Mouse (Mus musculus): Measurements from ENCODE around the gene Dnah10.

DNA sequence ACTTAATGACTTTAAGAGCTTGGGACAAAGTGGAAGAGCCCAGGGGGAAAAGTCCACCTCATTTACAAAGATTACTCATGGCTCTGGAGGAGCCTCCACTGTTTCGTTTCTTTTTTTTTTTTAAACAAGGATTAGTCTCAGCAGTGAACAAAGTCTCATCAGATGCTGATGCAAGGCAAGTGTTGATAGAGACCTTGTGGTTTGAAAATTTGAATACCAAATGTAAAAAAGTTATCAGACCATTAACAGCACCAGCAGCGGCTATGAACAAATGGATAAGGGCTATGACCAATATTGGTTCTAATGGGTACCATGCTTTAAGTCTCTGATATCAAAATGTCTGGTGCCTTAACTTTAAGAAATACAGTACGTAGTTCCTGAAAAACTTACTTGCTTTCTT, 124.1 kb downstream of the Dnah10 start:
- TF ChIP-seq CTCF (IDR thresholded peaks at IDR 0.05; ENCODE audit: control insufficient read depth, insufficient read depth, insufficient replicate concordance, low read depth, low read length) (no peak), POLR2A (IDR thresholded peaks at IDR 0.05; ENCODE audit: control insufficient read depth, low read depth, low read length) (no peak)
